Mouse (Mus musculus): ENCODE measurements around the gene Gm45618.
"Not testable (repeated sequence)": the region's sequence is repeated elsewhere in the genome, so short reads cannot be mapped to it uniquely, and the experiment has no call there.

Gene Gm45618

DNA sequence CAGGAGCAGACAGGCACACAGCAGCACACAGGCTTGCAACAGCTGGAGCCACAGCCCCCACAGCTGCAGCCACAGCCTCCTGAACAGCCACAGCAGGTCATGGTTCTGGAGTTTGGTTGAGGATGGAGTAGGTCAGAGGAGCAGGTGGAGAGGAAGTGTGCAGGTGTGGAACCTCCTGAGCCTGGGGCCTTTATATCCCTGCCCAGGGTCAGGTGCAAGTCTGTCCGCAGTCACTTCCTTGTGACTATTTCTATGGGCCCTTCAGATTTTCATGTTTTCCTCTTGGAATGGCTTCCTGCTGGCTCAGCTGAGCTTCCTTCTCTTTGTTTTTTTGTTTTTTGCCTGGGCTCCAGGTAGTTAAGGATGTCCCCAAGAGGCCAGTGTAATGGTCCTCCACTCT lies at the start of gene Gm45618:
Gm45618 (minus strand) TSS at position 101 of the 400 bp plus-strand sequence.
- DNase-seq: not testable (repeated sequence)

DNA sequence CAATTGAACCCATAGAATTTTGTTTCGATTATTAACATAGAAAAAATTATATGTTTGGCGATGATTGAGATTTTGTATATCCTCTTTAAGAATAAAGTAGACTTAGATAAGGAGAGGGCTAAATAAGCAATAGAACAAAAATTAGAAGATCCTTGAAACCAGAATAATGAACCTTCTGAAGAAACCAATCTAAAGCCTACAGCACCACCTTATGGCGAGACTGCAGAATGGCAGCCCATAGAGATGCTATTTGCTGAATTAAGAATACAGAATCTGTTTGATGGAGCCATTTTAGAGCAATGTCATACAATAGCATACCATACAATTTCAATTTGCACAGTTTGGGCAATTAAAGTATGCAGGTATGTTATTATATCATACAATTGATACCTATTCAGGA lies 49.3 kb upstream of the Gm45618 start:
- DNase-seq: no peak

DNA sequence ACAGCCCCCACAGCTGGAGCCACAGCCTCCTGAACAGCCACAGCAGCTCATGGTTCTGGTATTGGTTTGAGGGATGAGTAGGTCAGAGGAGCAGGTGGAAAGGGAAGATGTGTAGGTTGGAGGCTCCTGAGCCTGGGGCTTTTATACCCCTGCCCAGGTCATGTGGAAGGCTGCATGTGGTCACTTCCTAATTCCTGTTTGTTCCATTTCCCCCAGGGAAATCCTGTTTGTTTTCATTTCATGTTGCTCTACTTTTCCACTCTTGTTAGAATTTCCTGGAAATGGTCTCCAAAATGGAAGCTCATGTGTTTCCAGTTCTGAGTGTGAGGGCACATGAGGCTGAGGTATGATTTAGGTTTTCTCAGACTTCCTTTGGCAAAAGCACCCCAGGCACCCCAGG lies 45.1 kb upstream of the Gm45618 start, which contains the start of gene Gm4553:
Gm4553 (minus strand) TSS at position 101 of the 400 bp plus-strand sequence.
- DNase-seq: not testable (repeated sequence)

DNA sequence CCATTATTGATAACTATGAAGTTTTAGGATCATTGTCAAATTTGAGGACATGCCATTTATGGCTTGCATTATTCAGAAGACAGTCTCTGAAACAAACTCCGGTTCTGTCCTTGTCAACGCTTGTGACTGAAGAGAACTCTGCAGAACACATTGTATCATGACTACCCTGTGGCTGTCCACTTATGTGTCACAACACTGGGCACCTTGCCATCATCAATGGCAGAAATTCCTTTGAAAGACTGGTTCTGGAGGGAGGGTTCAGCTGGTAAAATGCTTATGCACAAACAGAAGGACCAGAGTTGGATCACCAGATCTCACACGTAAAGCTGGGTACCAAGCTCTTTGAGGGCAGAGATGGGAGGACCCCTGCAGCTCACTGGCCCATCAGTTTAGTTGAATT lies 38.8 kb upstream of the Gm45618 start:
- no peak for DNase-seq

DNA sequence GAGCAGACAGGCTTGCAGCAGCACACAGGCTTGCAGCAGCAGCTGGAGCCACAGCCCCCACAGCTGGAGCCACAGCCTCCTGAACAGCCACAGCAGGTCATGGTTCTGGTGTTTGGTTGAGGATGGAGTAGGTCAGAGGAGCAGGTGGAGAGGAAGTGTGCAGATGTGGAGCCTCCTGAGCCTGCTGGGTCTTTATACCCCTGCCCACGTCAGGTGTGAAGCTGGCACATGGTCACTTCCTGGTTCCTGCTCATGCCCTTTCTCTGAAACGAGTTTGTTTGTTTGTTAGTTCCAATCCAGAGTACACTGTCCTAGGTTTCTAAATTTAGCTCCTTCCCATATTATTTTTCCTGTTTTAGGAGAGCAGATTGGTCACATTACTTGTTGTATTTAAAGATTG lies 36.5 kb upstream of the Gm45618 start, which contains the start of gene Gm29735:
Gm29735 (minus strand) TSS at position 101 of the 400 bp plus-strand sequence.
- not testable (repeated sequence) for DNase-seq

DNA sequence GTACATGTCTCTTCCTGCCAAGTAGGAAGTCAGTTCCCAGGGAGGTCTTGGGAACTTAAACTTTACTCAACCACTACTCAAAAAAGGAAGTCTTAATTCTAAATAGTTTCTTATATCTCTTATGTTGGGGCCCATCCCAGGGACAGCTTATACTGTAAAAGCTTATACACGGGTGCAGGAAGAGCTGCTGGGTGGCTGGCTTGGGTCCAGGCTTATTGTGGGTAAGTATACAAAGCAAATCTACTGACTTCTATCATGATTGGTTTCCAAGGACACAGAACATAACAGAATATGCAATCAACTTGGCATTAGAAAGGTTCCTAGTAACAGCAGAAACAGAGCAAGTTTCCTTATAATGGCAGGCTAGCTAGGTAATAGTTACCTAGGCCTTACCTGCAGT lies 34.8 kb upstream of the Gm45618 start:
- DNase-seq: no peak

DNA sequence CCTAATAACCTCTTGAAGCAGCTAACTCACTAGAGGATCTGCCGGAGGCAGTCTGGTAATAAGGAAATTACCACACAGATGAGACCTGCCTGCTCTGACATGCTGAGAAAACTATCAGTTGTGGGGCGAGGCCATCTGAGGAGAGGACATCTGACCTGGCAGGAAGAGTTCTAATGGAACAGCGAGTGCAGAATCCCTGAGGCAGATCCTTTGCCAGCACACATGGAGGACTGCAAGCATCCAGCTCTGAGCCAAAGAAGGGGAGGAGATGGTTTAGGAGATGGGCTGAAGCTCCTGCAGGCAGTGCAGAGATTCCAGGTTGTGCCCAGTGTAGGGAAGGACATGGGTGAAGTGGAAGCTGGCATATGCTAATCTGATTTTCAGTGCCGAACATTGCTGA lies 31.7 kb upstream of the Gm45618 start:
- DNase-seq: no peak

DNA sequence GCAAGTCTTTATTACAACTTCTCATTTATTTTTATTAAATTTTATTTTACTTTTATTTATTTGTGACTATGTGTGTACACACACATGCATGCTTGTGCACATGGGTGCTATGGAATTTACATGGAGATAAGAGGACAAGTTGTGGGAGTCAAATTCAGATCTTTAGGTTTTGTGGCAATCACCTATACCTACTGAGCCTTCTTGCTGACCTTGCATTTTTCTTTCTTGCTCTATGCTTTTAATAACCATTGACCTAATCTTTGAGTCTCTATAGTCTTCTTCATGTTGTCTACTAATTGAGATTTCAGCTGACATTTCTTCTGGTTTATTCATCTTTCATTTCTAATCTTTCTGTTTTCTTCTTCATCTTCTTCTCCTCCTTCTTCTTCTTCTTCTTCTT lies 28.1 kb upstream of the Gm45618 start:
- no peak for DNase-seq

DNA sequence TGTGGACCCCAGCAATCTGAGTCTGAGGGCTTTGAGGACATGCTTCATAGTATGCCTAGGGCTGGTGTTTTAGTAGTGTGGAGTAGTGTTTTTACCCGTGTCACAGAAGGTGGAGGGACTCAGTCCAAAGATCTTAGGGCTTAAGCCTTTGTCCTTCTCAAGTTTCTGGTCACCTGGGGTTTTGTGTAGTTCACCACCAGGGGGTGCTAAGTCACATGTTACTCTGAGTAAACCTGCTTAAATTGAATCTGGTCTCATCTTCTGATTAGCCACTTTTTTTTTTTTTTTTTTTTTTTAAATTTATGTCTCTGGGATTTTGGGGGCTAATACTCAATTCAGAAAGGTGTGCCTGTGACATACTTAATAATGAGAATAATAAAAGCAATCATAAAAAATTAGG lies 25.5 kb upstream of the Gm45618 start:
- DNase-seq: no peak

DNA sequence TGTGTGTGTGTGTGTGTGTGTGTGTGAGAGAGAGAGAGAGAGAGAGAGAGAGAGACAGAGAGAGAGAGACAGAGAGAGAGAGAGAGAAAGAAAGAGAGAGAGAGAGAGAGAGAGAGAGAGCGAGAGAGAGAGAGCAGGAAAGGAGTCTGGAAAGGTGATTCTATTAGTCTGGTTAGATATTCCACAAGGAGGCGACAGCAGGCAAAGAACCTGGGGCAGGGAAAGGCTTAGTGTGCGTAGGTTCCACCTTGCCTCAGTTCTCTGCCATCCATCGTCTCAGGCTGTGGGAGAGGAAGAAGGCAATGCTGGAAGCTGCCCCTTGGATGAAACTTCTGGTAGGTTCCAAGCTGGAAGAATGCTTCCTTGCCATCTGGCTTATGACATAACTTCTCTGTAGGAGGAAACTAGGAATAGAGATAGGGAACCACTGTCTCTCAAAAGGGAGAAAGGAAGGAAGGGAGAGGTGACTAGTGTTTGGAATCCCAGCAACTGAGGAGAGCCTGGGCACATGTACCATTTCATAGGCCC lies 24.9 kb upstream of the Gm45618 start:
- no peak for DNase-seq

DNA sequence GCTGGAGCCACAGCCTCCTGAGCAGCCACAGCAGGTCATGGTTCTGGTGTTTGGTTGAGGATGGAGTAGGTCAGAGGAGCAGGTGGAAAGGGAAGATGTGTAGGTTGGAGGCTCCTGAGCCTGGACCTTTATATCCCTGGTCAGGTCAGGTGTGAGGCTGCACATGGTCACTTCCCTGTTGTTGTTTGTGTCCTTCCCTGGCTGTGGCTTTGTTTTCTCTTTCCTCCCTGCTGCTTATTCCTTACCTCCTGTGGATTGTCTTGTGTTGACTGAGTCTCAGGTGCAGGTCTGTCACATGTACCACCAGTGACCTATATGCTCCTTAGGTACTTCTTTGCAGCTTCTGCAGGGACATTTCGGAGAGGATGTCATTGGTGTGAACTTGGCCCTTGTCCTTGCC lies 24.0 kb upstream of the Gm45618 start, which contains the start of gene Gm45337:
Gm45337 (minus strand) TSS at position 101 of the 400 bp plus-strand sequence.
- DNase-seq: no peak

DNA sequence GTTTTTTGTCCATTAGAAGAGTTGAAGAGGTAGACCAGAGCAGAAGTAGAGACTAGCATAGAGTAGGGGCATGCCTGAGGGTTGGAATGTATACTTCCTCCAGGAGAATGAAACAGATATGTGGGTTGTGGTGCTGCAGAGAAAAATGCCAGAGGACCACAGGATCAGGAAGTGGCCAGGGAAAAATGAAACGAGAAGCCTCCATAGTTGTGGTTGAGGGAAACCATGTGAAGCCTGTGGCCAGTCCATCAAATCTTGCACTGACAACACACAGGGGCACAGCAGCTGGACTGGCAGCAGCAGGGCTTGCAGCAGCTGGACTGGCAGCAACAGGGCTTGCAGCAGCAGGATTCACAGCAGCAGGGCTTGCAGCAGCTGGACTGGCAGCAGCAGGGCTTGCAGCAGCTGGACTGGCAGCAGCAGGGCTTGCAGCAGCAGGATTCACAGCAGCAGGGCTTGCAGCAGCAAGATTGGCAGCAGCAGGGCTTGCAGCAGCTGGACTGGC lies 23.0 kb upstream of the Gm45618 start:
- DNase-seq: not testable (repeated sequence)

DNA sequence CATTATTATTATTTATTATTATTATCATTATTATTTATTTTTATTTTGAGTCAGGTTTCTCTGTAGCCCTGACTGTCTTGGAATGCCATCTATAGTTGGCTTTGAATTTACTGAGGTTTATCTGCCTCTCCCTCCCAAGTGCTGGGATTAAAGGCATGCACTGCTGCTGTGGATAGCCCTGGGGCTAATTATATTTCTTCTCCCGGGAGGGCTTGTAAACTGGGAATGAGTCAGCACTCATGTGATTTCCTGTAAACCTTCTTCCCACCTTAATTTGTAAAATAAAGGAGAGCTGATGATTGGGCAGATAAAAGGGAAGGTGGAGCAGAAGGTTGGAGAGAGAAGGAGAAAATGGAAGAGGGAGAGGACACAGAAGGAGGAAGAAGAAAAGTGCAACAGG lies 20.2 kb upstream of the Gm45618 start:
- no peak for DNase-seq

DNA sequence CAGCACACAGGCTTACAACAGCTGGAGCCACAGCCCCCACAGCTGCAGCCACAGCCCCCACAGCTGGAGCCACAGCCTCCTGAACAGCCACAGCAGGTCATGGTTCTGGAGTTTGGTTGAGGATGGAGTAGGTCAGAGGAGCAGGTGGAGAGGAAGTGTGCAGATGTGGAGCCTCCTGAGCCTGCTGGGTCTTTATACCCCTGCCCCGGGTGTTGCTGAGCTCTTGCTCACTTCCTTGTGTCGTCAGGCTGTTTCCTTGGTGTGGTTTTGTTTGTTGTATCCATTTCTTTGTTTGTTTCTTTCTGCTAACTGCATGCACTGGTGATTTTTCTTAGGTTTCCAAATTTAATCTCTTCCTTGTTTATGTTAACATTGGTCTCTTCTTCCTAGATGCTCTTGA lies 15.4 kb upstream of the Gm45618 start, which contains the start of gene Gm39115:
Gm39115 (minus strand) TSS at position 101 of the 400 bp plus-strand sequence.
- DNase-seq: not testable (repeated sequence)

DNA sequence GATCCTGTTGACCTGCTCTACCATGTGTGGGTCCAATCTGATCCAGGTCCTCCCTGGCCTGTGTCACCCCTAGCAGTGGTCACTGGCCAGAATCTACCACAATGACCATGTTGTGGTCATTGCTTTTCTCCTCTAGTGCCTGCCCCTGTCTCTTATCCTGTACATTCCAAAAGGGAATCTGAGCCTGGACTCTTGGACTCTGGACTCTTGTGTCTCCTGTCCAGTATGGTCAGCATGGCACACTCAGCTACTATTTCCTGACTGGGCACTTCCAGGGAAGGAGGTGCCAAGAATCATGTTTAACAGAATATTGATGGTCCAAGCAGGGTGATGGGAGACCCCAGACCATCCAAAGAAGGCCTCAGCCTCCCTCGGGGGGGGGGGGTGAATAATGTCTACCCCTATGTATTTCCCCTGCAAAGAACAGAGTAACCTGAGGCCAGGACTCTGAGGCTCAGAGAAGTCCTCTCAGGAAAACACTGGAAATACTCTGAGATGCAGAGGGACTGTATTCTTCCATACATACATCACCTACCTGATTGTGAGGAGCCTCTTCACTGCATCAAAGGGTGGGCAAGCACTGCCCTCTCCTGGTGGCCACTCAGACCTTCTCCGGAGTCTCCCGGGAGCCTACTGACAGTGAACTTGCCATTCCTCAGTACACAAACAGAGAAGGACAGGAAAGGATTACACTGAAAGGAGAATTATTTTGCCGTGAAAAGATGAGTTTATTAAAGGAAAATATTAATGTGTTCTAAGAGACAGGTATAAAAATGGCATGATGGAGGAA lies 13.9 kb upstream of the Gm45618 start:
- no peak for DNase-seq

DNA sequence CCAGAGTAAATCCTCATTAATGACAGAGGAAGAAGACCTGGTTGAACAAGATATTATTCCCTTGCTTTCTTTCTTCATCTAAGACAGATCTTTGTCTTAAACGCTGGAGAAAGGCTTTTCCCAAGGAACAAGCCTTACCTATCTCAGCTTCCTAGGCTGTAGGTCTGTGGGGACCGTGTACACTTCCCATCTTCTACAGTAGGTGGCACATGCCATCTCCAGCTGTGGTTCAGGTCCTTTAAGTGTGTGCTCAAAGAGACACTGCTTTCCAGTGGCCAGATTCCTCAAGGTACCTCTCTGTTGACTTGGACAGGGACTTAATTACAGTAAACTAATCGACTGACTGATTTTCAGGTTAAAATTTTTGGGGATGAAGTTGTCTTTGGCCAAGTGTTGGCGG lies 8.3 kb upstream of the Gm45618 start:
- DNase-seq: no peak

DNA sequence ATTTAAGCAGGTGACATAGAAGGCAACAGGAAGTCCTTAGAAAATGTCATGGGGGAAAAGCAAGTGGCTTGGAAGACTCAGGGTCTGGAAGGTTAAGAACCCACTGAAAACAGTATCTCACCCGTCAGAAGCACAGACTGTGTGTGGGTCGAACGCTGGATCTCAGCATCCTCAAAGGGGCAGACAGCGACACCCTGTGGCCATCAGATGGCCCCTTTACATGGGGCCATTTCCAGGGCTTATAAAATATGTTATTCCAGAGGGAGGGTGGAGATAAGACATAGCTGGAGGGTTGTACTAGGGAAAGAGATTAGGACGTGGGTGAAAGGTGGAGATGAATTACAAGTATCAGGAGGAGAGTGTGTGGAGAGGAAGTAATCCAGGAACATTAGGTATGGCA lies 897 bp downstream of the Gm45618 start:
- peak; percentile 5 for DNase-seq

DNA sequence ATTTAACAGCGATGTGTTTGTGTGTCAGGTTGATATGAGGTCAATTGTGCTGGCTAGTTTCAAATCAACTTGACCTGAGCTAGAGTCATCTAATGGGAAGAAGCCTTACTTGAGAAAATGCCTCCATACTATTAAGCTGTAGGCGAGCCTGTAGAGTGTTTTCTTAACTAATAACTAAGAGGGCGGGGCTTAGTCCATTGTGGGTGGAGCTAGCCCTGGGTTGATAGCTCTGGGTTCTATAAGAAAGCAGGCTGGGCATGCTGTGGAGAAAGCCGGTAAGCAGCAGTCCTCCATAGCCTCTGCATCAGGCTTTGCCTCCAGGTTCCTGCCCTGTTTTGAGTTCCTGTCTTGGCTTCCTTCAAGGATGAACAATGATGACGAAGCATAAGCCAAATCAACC lies 15.8 kb downstream of the Gm45618 start:
- DNase-seq: no peak

DNA sequence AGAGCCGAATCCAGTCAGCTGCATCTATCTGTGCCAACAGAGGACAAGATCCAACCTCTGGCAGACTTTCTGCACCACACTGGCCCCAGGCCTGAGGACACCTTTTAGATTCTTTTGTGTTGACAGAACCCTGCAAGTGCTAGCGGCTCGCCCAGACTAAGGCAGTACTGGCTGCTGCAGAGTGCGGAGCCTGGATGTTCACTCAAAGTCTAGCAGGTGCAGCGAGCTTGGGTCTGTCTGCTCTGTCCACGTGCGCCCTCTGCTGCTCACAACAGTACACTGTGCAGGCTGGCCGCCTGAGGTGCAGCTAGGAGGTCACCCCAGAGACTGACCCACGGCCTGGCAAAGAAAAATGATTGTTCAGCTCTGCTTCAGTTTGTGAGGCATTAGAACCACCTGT lies 22.8 kb downstream of the Gm45618 start:
- peak; percentile 87 for DNase-seq

DNA sequence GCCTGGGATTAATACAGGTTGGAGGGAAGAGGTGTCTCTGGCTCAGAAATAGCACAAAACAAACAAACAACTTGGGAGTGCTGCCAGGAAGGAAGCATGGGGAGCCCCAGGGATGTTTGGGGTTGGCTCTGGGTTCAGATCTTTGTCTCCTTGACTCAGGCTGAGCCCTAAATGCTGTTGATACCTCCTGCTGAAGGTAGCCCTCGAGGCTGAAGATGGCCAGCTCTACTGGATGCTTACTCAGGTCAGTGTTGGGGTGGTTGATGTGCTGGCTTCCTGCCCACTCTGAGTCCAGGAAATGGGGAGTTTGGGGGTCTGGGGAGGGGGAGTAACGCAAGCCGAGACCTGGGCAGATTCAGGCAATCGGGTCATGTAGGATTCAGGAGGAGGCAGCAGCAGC lies 23.8 kb downstream of the Gm45618 start:
- peak; percentile 65 for DNase-seq

DNA sequence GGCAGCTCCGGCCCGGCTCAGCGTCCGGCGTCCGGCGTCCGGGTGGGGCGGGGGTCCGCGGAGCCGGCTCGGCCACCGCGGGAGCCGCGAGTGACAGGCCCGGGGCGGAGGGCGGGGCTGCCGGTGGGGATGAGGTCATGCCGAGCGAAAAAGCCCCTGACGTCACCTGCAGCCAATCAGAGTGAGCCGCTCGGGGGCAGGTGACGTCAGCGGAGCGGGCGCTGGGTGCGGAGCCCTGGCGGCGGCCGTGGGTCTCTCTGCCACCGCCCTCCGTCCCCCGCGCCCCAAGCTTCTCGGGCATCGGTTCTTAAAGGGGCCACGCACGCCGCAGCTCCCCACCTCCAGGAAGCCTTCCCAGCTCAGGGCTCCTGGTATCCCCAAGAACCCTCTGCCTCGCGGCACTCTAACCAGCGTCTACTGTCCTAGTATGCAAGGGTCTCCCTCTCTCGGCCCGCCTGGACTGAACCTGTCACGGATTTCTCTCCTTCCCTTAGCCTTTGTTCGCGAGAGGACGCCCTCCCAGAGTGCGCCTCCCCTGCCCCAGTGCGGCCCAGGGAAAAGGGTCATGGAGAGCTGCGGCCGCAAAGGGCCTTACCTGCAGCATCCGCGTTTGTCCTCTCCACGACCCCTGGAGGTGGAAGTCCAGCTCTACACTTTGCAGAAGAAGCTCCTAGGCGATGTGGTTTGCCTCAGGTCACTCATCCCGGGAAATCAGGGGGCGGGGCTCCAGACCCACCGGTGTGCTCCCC lies 25.2 kb downstream of the Gm45618 start, which contains the start of gene Dusp8:
Dusp8 (minus strand) TSS at position 661 of the 749 bp plus-strand sequence.
- peak; percentile 97 for DNase-seq

DNA sequence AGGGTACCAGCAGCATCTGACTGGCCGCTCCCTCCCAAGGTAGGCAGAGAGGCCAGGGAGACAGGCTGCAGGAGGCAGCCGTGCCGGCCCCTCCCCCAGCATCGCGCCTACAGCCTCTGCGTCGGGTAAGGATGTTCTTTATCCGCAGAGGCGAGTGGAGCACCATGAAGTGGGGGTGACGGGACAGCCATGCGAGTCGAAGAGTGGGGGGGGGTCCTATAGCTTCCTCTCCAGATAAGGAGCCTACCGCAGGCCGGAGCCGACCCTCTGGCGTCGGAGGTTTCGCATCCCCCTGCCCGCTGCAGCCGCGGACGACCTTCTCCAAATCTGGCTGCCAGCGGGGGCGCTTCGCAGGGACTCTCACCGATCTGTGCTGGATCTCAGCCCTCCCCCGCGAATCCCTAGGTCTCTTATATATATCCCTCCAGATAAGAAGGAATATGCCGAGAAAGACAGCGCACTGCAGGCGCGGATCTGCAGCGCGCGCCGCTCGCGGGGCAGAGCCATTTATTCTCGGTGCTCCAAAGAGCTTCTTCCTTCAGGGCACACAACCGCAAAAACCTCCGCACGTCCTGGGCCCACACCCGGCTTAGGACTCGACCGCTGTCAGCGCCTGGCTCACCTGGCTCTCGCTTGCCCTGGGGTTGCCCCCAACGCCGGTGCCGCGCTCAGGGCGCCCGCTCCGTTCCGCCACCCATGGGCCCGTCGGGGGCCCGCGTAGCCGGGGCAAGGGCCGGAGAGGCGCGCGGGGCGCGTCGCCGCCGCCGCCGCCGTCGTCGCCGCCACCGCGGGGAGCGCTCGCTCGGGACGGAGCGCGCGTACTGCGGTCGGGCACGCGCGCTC lies 26.0 kb downstream of the Gm45618 start:
- DNase-seq: peak; percentile 88

Measured in cerebellum, adult 9-11 months (tissue).